Mouse (Mus musculus) neutrophil, adult 65 days (primary cell): ENCODE data around the gene Lrrc39. TPM values are rescaled to one million over a fixed set of nuclear protein-coding genes. Genes with fewer than 3 reads are reported as not detected.

Source experiments
- total RNA-seq: library from RNA; stranded (reverse); gene quantifications from 2 replicates; pipeline ENCODE4 v1.2.4, GENCODE M21; 2023

The Lrrc39 gene
- total RNA-seq = not detected in 2 replicates

DNA sequence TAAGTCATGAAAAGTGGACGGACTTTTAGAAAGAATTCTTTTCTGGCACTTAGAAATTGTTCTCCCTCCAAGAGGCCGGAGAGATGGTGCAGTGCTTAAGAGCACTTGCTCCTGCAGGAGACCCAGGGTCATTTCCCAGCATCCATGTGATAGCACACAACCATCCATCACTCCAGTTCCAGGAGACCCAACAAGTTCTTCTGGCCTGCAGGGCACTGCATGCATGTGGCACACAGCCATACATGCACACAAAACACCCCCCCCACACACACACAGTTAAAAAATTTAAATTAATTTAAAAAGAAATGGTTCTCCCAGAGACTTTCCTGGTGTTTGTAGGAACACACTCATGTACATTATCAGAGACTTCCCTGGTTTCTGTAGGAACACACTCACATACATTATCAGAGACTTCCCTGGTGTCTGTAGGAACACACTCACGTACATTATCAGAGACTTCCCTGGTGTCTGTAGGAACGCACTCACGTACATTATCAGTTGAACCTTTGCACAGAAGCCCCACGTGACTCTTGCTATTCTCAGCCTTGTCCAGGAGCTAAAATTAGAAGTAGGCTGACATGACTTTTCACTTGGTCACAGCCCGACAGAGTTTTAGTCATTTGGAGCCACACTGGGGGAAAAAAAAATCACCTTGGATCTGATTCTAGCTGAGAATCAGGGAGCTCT, at the start of gene Lrrc39:
Gene Lrrc39 (plus strand): TSS at position 566 of the 687 bp plus-strand sequence.

DNA sequence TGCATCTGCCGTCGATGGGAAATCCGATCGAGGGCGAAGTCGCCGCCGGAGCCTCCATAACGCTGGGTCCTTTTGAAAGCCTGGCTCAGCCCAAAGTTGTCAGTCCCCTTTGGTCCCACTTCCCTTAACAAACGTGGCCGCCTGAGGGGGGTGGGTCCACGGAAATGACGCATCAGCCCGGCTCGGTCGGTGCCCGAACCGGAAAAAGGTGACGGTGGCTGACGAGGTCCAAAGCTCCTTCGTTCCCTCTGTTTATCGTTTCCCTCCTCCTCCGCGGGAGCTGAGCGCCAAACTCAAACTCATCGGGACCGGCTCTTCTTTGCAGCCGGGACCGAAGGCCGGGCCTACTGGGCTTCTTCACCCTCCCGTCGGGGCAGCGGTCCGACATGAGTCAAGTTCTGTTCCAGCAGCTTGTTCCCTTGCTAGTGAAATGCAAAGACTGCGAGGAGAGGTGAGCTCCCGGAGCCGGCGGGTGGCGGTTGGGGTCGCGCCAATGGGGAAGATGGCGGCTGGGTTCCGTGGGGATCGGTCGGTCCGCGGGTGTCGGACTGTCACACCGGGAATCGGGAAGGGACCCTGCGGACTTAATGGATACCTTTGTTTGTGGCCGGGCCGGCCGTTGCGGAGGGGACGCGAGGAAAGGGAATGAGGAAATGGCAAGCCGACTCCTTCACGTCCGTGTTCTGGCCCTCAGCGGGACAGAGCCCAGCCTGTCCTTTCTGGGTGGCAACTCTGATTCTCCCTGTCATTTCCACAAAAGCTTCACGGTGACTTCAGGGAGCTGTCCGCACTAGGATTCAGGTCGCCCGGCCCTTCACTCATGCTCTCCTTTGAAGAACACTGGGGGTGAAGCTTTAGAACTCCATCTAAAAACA, 32.2 kb downstream of the Lrrc39 start, which contains the start of gene Sass6:
Gene Sass6 (plus strand): TSS at position 255 of the 875 bp plus-strand sequence.

GRCm38 (mm10) chr3:116614295-116614892, 51.6 kb downstream of the Lrrc39 start, which contains the start of gene Trmt13:
Gene Trmt13, minus strand, starts transcription at chr3:116614587.

Other genes with a start within 250 kb of the Lrrc39 start
- 44.1 and 76.3 TPM in 2 replicates for gene Cdc14a, start 138.9 kb upstream of the Lrrc39 start, total RNA-seq
- 16.6 and 17.4 TPM in 2 replicates for gene Rtca, start 54.8 kb upstream of the Lrrc39 start, total RNA-seq
- 5.1 and 5.5 TPM in 2 replicates for gene Dbt, start 49.9 kb upstream of the Lrrc39 start, total RNA-seq
- 17.3 and 21.3 TPM in 2 replicates for gene Sass6, start 32.0 kb downstream of the Lrrc39 start, total RNA-seq
- 15.6 and 17.3 TPM in 2 replicates for gene Trmt13, start 51.6 kb downstream of the Lrrc39 start, total RNA-seq
- gene Mfsd14a, start 99.7 kb downstream of the Lrrc39 start, total RNA-seq = 76.0 and 95.4 TPM in 2 replicates
- not detected in 2 replicates for gene Gm43191, start 118.3 kb downstream of the Lrrc39 start, total RNA-seq
- gene Slc35a3, start 149.9 kb downstream of the Lrrc39 start, total RNA-seq = 25.0 and 28.2 TPM in 2 replicates
- 39.9 and 48.8 TPM in 2 replicates for gene Agl, start 245.2 kb downstream of the Lrrc39 start, total RNA-seq